Mouse (Mus musculus) mature B cell (primary cell): ENCODE measurements at regions not wholly inside any gene's neighbourhood (a gene's known extent, or its start where the extent isn't known, plus 50 kb on each side); places are given as distances from the start of the nearest gene placed in this dataset.

Source experiments
- in situ Hi-C: fragments of 300-500 bp; cut with MboI; formaldehyde crosslinking; loops from 2 replicates; pipeline ENCODE4 v1.14.3; 2019

GRCm38 (mm10) chr4:149844971-149845370 lies 70.9 kb upstream of the Slc25a33 start:
- in situ Hi-C loops, result no loop called here

- in situ Hi-C loops, result no loop called here
These were observed 69.7 kb upstream of the Slc25a33 start for GRCm38 (mm10) chr4:149843736-149844135.

- in situ Hi-C loops, result no loop called here
These were observed 68.8 kb upstream of the Slc25a33 start for GRCm38 (mm10) chr4:149842906-149843305.

- in situ Hi-C loops, result no loop called here
These were observed 67.8 kb upstream of the Slc25a33 start for GRCm38 (mm10) chr4:149841856-149842255.

- in situ Hi-C loops, result no loop called here
These were observed 66.6 kb upstream of the Slc25a33 start for GRCm38 (mm10) chr4:149840511-149841292.

- in situ Hi-C loops, result loop anchor here (5.0 kb wide), 1 partner anchor 119 kb away; the partner anchor contains the start of gene Spsb1
These were observed 64.6 kb upstream of the Slc25a33 start for GRCm38 (mm10) chr4:149838682-149839081.

GRCm38 (mm10) chr4:149834646-149835156 lies 60.6 kb upstream of the Slc25a33 start:
- in situ Hi-C loops, result loop anchor here (5.0 kb wide), 1 partner anchor 123 kb away; the partner anchor contains the start of gene Spsb1

- in situ Hi-C loops, result no loop called here
These were observed 58.5 kb upstream of the Slc25a33 start for GRCm38 (mm10) chr4:149832446-149833101.

- in situ Hi-C loops, result no loop called here
These were observed 56.6 kb upstream of the Slc25a33 start for GRCm38 (mm10) chr4:149830551-149831192.

- in situ Hi-C loops, result no loop called here
These were observed 55.9 kb upstream of the Slc25a33 start for GRCm38 (mm10) chr4:149829964-149830363.

GRCm38 (mm10) chr4:149827784-149828183 lies 53.7 kb upstream of the Slc25a33 start:
- in situ Hi-C loops, result no loop called here
